Mouse (Mus musculus): Measurements from ENCODE around the gene Rab20. TPM values are rescaled to one million over a fixed set of nuclear protein-coding genes. Genes with fewer than 3 reads are reported as not detected.

The Rab20 gene
- total and polyA plus RNA-seq, 3 experiments, result not detected

GRCm38 (mm10) chr8:11454228-11454627 is 24.3 kb downstream of the Rab20 start:
- no peak for ATAC-seq (ENCODE audit: extremely low read depth, insufficient number of reproducible peaks, low FRiP score, poor library complexity, severe bottlenecking)
- no peak for TF ChIP-seq POLR2AphosphoS5 (IDR thresholded peaks at IDR 0.05; ENCODE audit: insufficient replicate concordance, low read depth, low read length)
- no peak for TF ChIP-seq TAL1 (conservative IDR thresholded peaks at IDR 0.05; ENCODE audit: low read depth, low read length)
- Histone ChIP-seq H3K27me3 (ENCODE audit: insufficient read depth, low read length) (peaks cover 21% of the 10 kb centered on the region), H3K4me3 (ENCODE audit: low read depth, low read length) (no peak overlapping the region), H3K4me1 (ENCODE audit: insufficient read depth, low read depth, low read length) (peaks cover 3% of the 10 kb centered on the region; the same call in 1 of the 2 replicates), H3K9me3 (replicated peaks) (no peaks in the 10 kb centered on the region), H3K36me3 (replicated peaks) (no peaks in the 10 kb centered on the region)
- no peak for DNase-seq (ENCODE audit: low spot score)

DNA sequence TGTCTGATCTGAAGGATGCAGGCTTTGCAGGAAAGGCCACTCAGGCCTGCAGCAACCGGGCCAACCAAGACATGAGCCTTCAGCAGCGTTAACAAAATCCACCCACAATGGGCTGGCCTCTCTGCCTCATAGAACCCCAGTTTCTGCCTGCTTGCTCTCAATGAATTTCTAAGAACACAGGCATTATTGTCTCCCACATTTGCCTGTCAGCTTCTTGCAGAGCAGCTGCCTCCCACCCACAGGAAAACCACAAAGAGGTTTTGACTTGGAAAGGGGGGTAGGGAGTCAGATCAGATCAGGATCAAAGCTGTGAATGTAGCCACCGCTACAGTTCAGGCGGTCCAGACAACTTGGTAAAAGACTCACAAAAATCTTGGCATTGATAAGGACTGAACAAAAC is 25.5 kb downstream of the Rab20 start:
- TF ChIP-seq GATA1 (IDR thresholded peaks at IDR 0.05; ENCODE audit: borderline replicate concordance, low read length) (no peak), GATA2 (IDR thresholded peaks at IDR 0.05; ENCODE audit: borderline replicate concordance, low read depth, low read length) (no peak), POLR2AphosphoS5 (IDR thresholded peaks at IDR 0.05; ENCODE audit: insufficient replicate concordance, low read depth, low read length) (no peak), TAL1 (conservative IDR thresholded peaks at IDR 0.05; ENCODE audit: low read depth, low read length) (no peak), CTCF (IDR thresholded peaks at IDR 0.05; ENCODE audit: low read depth, low read length) (no peak)
- Histone ChIP-seq H3K4me3 (ENCODE audit: low read depth, low read length) (no peak overlapping the region), H3K9me3 (replicated peaks) (no peaks in the 10 kb centered on the region), H3K4me1 (ENCODE audit: insufficient read depth, low read depth, low read length) (no peaks in the 10 kb centered on the region), H3K36me3 (replicated peaks) (no peaks in the 10 kb centered on the region), H3K27me3 (ENCODE audit: insufficient read depth, low read length) (peaks cover 21% of the 10 kb centered on the region)
- DNase-seq (ENCODE audit: low spot score) (no peak), ATAC-seq (ENCODE audit: extremely low read depth, insufficient number of reproducible peaks, low FRiP score, poor library complexity, severe bottlenecking) (no peak)

GRCm38 (mm10) chr8:11452559-11452958 is 26.0 kb downstream of the Rab20 start:
- H3K27me3 ChIP-seq (ENCODE audit: insufficient read depth, low read length), result peaks cover 19% of the 10 kb centered on the region
- no peak for DNase-seq (ENCODE audit: low spot score)
- TF ChIP-seq CTCF (IDR thresholded peaks at IDR 0.05; ENCODE audit: low read depth, low read length), result no peak
- TF ChIP-seq TAL1 (conservative IDR thresholded peaks at IDR 0.05; ENCODE audit: low read depth, low read length), result no peak
- no peak for TF ChIP-seq GATA1 (IDR thresholded peaks at IDR 0.05; ENCODE audit: borderline replicate concordance, low read length)
- no peak for TF ChIP-seq GATA2 (IDR thresholded peaks at IDR 0.05; ENCODE audit: borderline replicate concordance, low read depth, low read length)
- no peak for TF ChIP-seq POLR2AphosphoS5 (IDR thresholded peaks at IDR 0.05; ENCODE audit: insufficient replicate concordance, low read depth, low read length)
- H3K4me1 ChIP-seq (ENCODE audit: insufficient read depth, low read depth, low read length), result no peaks in the 10 kb centered on the region
- no peaks in the 10 kb centered on the region for H3K36me3 ChIP-seq (replicated peaks)
- no peaks in the 10 kb centered on the region for H3K9me3 ChIP-seq (replicated peaks)
- no peak overlapping the region for H3K4me3 ChIP-seq (ENCODE audit: low read depth, low read length)
- ATAC-seq (ENCODE audit: extremely low read depth, insufficient number of reproducible peaks, low FRiP score, poor library complexity, severe bottlenecking), result no peak

- DNase-seq (ENCODE audit: low spot score) (no peak), ATAC-seq (ENCODE audit: extremely low read depth, insufficient number of reproducible peaks, low FRiP score, poor library complexity, severe bottlenecking) (no peak)
- H3K4me1 ChIP-seq (ENCODE audit: insufficient read depth, low read depth, low read length), result no peaks in the 10 kb centered on the region
- H3K36me3 ChIP-seq (replicated peaks), result no peaks in the 10 kb centered on the region
- TF ChIP-seq TAL1 (conservative IDR thresholded peaks at IDR 0.05; ENCODE audit: low read depth, low read length) (no peak), GATA2 (IDR thresholded peaks at IDR 0.05; ENCODE audit: borderline replicate concordance, low read depth, low read length) (no peak)
- H3K27me3 ChIP-seq (ENCODE audit: insufficient read depth, low read length), result peaks cover 17% of the 10 kb centered on the region
- no peak overlapping the region for H3K4me3 ChIP-seq (ENCODE audit: low read depth, low read length)
- H3K9me3 ChIP-seq (replicated peaks), result no peaks in the 10 kb centered on the region
Observed at GRCm38 (mm10) chr8:11452152-11452551, 26.4 kb downstream of the Rab20 start.

DNA sequence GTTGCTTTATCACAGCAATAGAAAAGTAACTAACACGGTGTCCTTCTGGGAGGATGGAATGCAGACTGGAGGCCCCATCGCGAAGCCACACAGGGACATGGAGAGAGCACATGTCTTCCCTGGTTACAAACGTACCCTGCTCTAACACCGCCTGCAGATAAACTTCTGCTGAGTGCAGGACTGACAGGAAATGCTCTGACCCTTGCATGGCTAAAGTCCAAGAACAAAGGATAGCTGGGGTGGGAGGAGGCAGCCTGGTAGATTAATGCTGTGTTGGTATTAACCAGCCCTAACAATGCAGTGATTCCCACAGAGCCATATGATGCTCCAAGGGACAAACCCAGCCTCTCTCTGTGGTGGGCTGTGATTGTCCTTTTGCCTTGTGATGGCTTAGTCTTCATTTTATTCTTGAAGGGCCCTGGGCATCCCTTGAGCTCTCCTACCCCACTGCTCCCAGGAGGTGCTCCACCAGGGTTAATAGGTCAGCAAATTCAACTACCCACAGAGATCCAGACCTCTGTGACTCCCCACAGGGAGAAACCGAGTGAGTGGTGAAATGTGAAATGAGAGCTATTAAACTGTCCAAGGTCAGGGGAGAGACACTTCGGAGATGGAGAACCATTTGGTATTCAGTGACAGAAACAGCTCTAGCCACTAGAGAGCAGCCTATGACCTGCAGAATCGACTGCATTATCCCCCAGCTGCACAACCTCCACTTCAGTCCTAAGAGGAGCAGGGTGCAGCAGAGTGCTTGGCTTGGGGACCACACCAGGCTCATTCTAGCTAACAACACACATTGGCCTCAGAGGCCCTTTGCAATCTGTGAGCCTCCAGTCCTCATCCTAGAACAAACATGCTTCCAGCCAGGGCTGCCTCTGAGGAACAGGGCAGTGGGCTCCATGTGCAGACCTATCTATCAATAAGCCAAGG is 28.1 kb downstream of the Rab20 start:
- H3K4me1 ChIP-seq (ENCODE audit: insufficient read depth, low read depth, low read length), result no peaks in the 10 kb centered on the region
- H3K4me3 ChIP-seq (ENCODE audit: low read depth, low read length), result no peak overlapping the region
- H3K9me3 ChIP-seq (replicated peaks), result no peaks in the 10 kb centered on the region
- no peaks in the 10 kb centered on the region for H3K36me3 ChIP-seq (replicated peaks)
- H3K27me3 ChIP-seq (ENCODE audit: insufficient read depth, low read length), result peaks cover 21% of the 10 kb centered on the region
- TF ChIP-seq GATA2 (IDR thresholded peaks at IDR 0.05; ENCODE audit: borderline replicate concordance, low read depth, low read length), result no peak
- TF ChIP-seq GATA1 (IDR thresholded peaks at IDR 0.05; ENCODE audit: borderline replicate concordance, low read length), result no peak
- TF ChIP-seq CTCF (IDR thresholded peaks at IDR 0.05; ENCODE audit: low read depth, low read length), result no peak
- TF ChIP-seq POLR2AphosphoS5 (IDR thresholded peaks at IDR 0.05; ENCODE audit: insufficient replicate concordance, low read depth, low read length), result no peak
- TF ChIP-seq TAL1 (conservative IDR thresholded peaks at IDR 0.05; ENCODE audit: low read depth, low read length), result no peak
- ATAC-seq (ENCODE audit: extremely low read depth, insufficient number of reproducible peaks, low FRiP score, poor library complexity, severe bottlenecking) (no peak), DNase-seq (ENCODE audit: low spot score) (no peak)

- H3K4me1 ChIP-seq (ENCODE audit: insufficient read depth, low read depth, low read length), result no peaks in the 10 kb centered on the region
- peaks cover 14% of the 10 kb centered on the region for H3K27me3 ChIP-seq (ENCODE audit: insufficient read depth, low read length)
- TF ChIP-seq CTCF (IDR thresholded peaks at IDR 0.05; ENCODE audit: low read depth, low read length) (no peak), GATA2 (IDR thresholded peaks at IDR 0.05; ENCODE audit: borderline replicate concordance, low read depth, low read length) (no peak), TAL1 (conservative IDR thresholded peaks at IDR 0.05; ENCODE audit: low read depth, low read length) (no peak), POLR2AphosphoS5 (IDR thresholded peaks at IDR 0.05; ENCODE audit: insufficient replicate concordance, low read depth, low read length) (no peak), GATA1 (IDR thresholded peaks at IDR 0.05; ENCODE audit: borderline replicate concordance, low read length) (no peak)
- no peak for DNase-seq (ENCODE audit: low spot score)
- H3K9me3 ChIP-seq (replicated peaks), result no peaks in the 10 kb centered on the region
- no peaks in the 10 kb centered on the region for H3K36me3 ChIP-seq (replicated peaks)
- H3K4me3 ChIP-seq (ENCODE audit: low read depth, low read length), result no peak overlapping the region
- ATAC-seq (ENCODE audit: extremely low read depth, insufficient number of reproducible peaks, low FRiP score, poor library complexity, severe bottlenecking), result no peak
Observed at GRCm38 (mm10) chr8:11447910-11448570, 30.5 kb downstream of the Rab20 start.
